Mouse (Mus musculus) CH12.LX (cell line): Measurements from ENCODE around the gene Drosha.

Source experiments
- CHD2 ChIP-seq: IDR thresholded peaks from 2 replicates; pipeline ENCODE4 v1.6.1; 2011; ENCODE audit warnings: low read length, improper control_type of control experiment
- CTCF ChIP-seq, 2 experiments: IDR thresholded peaks in 1 of 2; conservative IDR thresholded peaks in 1 of 2; 2 replicates each; pipeline ENCODE4 v1.5.1; 2011 to 2012; ENCODE audit warnings: low read depth in 2 of 2, low read length in 2 of 2, improper control_type of control experiment in 1 of 2, inconsistent platforms in 1 of 2, mild to moderate bottlenecking in 1 of 2, moderate library complexity in 1 of 2
- EP300 ChIP-seq: IDR thresholded peaks from 2 replicates; pipeline ENCODE4 v1.6.1; 2011; ENCODE audit warnings: low read length, improper control_type of control experiment
- GABPA ChIP-seq: IDR thresholded peaks from 2 replicates; pipeline ENCODE4 v1.6.1; 2012; ENCODE audit warnings: low read depth, low read length, improper control_type of control experiment, inconsistent platforms; ENCODE audit not compliant: insufficient replicate concordance
- KAT2A ChIP-seq: IDR thresholded peaks from 2 replicates; pipeline ENCODE4 v1.6.1; 2012; ENCODE audit warnings: low read length, improper control_type of control experiment, inconsistent platforms; ENCODE audit not compliant: insufficient replicate concordance
- POLR2A ChIP-seq: IDR thresholded peaks from 2 replicates; pipeline ENCODE4 v1.6.1; 2011; ENCODE audit warnings: low read depth, mild to moderate bottlenecking, improper control_type of control experiment, low read length
- POLR2AphosphoS2 ChIP-seq: IDR thresholded peaks from 2 replicates; pipeline ENCODE4 v1.6.1; 2011; ENCODE audit warnings: low read depth, low read length, improper control_type of control experiment
- SMC3 ChIP-seq: IDR thresholded peaks from 2 replicates; pipeline ENCODE4 v1.6.1; 2011; ENCODE audit warnings: low read depth, low read length, improper control_type of control experiment
- TCF12 ChIP-seq: IDR thresholded peaks from 2 replicates; pipeline ENCODE4 v1.6.1; 2014; ENCODE audit warnings: low read depth, mild to moderate bottlenecking, inconsistent platforms, low read length, improper control_type of control experiment
- ZKSCAN1 ChIP-seq: IDR thresholded peaks from 2 replicates; pipeline ENCODE4 v1.6.1; 2012; ENCODE audit warnings: low read depth, inconsistent platforms, low read length, improper control_type of control experiment, borderline replicate concordance

DNA sequence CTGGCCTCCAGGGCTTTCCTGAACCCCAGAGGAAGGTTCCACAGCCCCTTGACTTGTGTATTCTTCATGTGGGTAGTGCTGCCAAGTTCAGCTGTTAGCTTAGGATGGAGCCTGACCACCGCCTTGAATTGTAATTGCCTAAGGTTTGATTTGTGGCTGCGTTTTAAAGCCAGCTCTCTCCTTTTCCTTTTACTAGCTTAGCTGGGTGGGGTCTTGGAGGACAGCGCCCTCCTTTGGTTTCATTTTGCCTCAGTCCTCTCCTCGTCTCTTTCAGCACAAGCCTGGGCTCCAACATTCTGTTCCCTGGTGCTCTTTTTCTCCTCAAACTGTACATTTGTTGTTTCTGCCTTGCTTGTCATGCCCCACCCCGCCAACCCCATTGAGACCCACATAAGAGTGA lies 133.4 kb downstream of the Drosha start:
- TF ChIP-seq EP300: no peak
- TF ChIP-seq ZKSCAN1: no peak
- no peak for TF ChIP-seq TCF12
- no peak for TF ChIP-seq KAT2A
- no peak for TF ChIP-seq POLR2A
- TF ChIP-seq CTCF (conservative IDR thresholded peaks at IDR 0.05 in 1 of 2, IDR thresholded peaks at IDR 0.05 in 1 of 2; ENCODE audit: low read depth in 2 of 2, low read length in 2 of 2): no peak
- no peak for TF ChIP-seq SMC3
- TF ChIP-seq POLR2AphosphoS2: no peak
- no peak for TF ChIP-seq GABPA
- no peak for TF ChIP-seq CHD2
